Mouse (Mus musculus) liver, embryonic 14.5 days (tissue): ENCODE data around the gene Atf3.

ENCODE experiments used
- CTCF ChIP-seq: IDR thresholded peaks from 2 replicates; pipeline ENCODE4 v1.5.1; 2016; ENCODE audit warnings: antibody characterized with exemption, low read depth, control low read depth
- EP300 ChIP-seq: IDR thresholded peaks from 2 replicates; pipeline ENCODE4 v1.6.1; 2016; ENCODE audit warnings: antibody characterized with exemption, low read depth

DNA sequence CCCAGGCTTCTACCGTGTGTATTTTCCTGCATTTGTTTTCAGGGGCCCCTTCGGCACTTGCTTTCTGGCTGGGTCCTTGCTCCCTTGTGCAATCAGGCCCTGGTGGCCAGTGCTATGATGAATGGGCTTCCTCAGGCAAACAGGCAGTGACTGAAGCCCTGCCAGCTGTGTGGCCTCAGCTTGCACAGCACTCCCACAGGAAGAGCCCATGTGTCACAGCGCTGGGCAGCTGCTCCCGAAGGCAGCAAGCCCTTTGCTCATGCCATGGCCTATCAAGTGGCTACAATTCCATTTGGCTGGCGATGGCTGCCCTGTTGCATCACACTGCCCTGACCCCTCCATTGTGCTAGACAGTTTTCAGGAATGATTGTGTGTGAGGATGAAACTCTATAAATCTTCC, 36.6 kb upstream of the Atf3 start:
- TF ChIP-seq CTCF (peak; percentile 12; the same call in 1 of the 2 replicates), EP300 (no peak)
